Mouse (Mus musculus) MEL (cell line): ENCODE results near the gene Plpp4.

ENCODE experiments used
- CTCF ChIP-seq, 3 experiments: IDR thresholded peaks in 2 of 3; conservative IDR thresholded peaks in 1 of 3; 2 replicates each; pipeline ENCODE4 v1.5.1; 2011 to 2012; ENCODE audit warnings: low read length in 3 of 3, low read depth in 2 of 3, mild to moderate bottlenecking in 2 of 3, improper control_type of control experiment in 1 of 3, inconsistent platforms in 1 of 3, mixed read lengths in 1 of 3, moderate library complexity in 1 of 3; ENCODE audit not compliant: control insufficient read depth in 1 of 3, insufficient read depth in 1 of 3, poor library complexity in 1 of 3, severe bottlenecking in 1 of 3
- EP300 ChIP-seq, 2 experiments: IDR thresholded peaks; 2 replicates each; pipeline ENCODE4 v1.6.1; 2011; ENCODE audit warnings: improper control_type of control experiment in 2 of 2, low read length in 2 of 2, low read depth in 1 of 2, mild to moderate bottlenecking in 1 of 2
- GATA1 ChIP-seq: IDR thresholded peaks from 2 replicates; pipeline ENCODE4 v1.6.1; 2011; ENCODE audit warnings: low read depth, low read length, improper control_type of control experiment
- MXI1 ChIP-seq: IDR thresholded peaks from 2 replicates; pipeline ENCODE4 v1.6.1; 2011; ENCODE audit warnings: mild to moderate bottlenecking, low read depth, low read length, improper control_type of control experiment
- POLR2A ChIP-seq, 2 experiments: IDR thresholded peaks; 2 replicates each; pipeline ENCODE4 v1.6.1; 2011 to 2012; ENCODE audit warnings: low read length in 2 of 2, mild to moderate bottlenecking in 2 of 2, control low read depth in 1 of 2, improper control_type of control experiment in 1 of 2, low read depth in 1 of 2, moderate library complexity in 1 of 2; ENCODE audit not compliant: control insufficient read depth in 1 of 2, insufficient read depth in 1 of 2, poor library complexity in 1 of 2
- POLR2AphosphoS5 ChIP-seq: IDR thresholded peaks from 2 replicates; pipeline ENCODE4 v1.6.1; 2012; ENCODE audit warnings: low read depth, borderline replicate concordance, mild to moderate bottlenecking, inconsistent platforms, low read length, moderate library complexity, mixed read lengths
- RAD21 ChIP-seq: IDR thresholded peaks from 2 replicates; pipeline ENCODE4 v1.6.1; 2011; ENCODE audit warnings: mild to moderate bottlenecking, low read depth, low read length, improper control_type of control experiment
- SMC3 ChIP-seq: IDR thresholded peaks from 2 replicates; pipeline ENCODE4 v1.6.1; 2011; ENCODE audit warnings: low read depth, low read length, improper control_type of control experiment
- USF1 ChIP-seq: IDR thresholded peaks from 2 replicates; pipeline ENCODE4 v1.6.1; 2014; ENCODE audit warnings: low read depth, mild to moderate bottlenecking, inconsistent platforms, low read length, improper control_type of control experiment, moderate library complexity
- ZKSCAN1 ChIP-seq: IDR thresholded peaks from 2 replicates; pipeline ENCODE4 v1.6.1; 2012; ENCODE audit warnings: low read depth, mild to moderate bottlenecking, inconsistent platforms, low read length, improper control_type of control experiment, moderate library complexity
- ZMIZ1 ChIP-seq: IDR thresholded peaks from 2 replicates; pipeline ENCODE4 v1.6.1; 2012; ENCODE audit warnings: low read depth, mild to moderate bottlenecking, inconsistent platforms, low read length, improper control_type of control experiment, moderate library complexity
- ZNF384 ChIP-seq: IDR thresholded peaks from 2 replicates; pipeline ENCODE4 v1.6.1; 2012; ENCODE audit warnings: low read depth, mild to moderate bottlenecking, inconsistent platforms, low read length, improper control_type of control experiment

GRCm38 (mm10) chr7:129412695-129413094, 155.9 kb downstream of the Plpp4 start:
- TF ChIP-seq CTCF (IDR thresholded peaks at IDR 0.05 in 2 of 3, conservative IDR thresholded peaks at IDR 0.05 in 1 of 3; ENCODE audit: control insufficient read depth in 1 of 3, insufficient read depth in 1 of 3, low read depth in 2 of 3, low read length in 3 of 3, poor library complexity in 1 of 3, severe bottlenecking in 1 of 3) = no peak
- no peak for TF ChIP-seq SMC3
- no peak for TF ChIP-seq POLR2A (IDR thresholded peaks at IDR 0.05; ENCODE audit: control insufficient read depth in 1 of 2, insufficient read depth in 1 of 2, low read depth in 1 of 2, low read length in 2 of 2, poor library complexity in 1 of 2)
- TF ChIP-seq RAD21 = no peak
- no peak for TF ChIP-seq USF1
- TF ChIP-seq GATA1 = no peak
- no peak for TF ChIP-seq EP300 (IDR thresholded peaks at IDR 0.05; ENCODE audit: low read depth in 1 of 2, low read length in 2 of 2)
- no peak for TF ChIP-seq ZKSCAN1
- no peak for TF ChIP-seq MXI1
- no peak for TF ChIP-seq ZNF384
- TF ChIP-seq POLR2AphosphoS5 = no peak
- TF ChIP-seq ZMIZ1 = no peak
